Mouse (Mus musculus) heart, postnatal 10 days (tissue): ENCODE measurements around the gene Crybb3. TPM values are rescaled to one million over a fixed set of nuclear protein-coding genes. Genes with fewer than 3 reads are reported as not detected.

Experiments
- DNase-seq, 2 experiments: peaks; one replicate each; pipeline ENCODE4 v3.0.0; 2021
- intact Hi-C: fragments of 180-260 bp; cut with DNase I; formaldehyde crosslinking; loops from one replicate; pipeline ENCODE4 v1.15.1; 2025
- total RNA-seq, 2 experiments: library from RNA; stranded (reverse); gene quantifications; 2 replicates each; pipeline ENCODE4 v1.2.3; 2021

Crybb3 gene
- 1 to 10 TPM; 2.0 to 2.1 TPM for total RNA-seq

- DNase-seq: peak; percentile 48 to 68
- intact Hi-C loops: no loop called here
These were observed at the start of gene Crybb3 for GRCm38 (mm10) chr5:113081439-113081838. Gene Crybb3, minus strand, starts transcription at chr5:113081584.

GRCm38 (mm10) chr5:113128426-113128825 lies 47.0 kb upstream of the Crybb3 start:
- intact Hi-C loops: no loop called here
- no peak for DNase-seq

- intact Hi-C loops: no loop called here
- DNase-seq: no peak
These were observed 45.1 kb upstream of the Crybb3 start for GRCm38 (mm10) chr5:113126476-113126875.

- intact Hi-C loops: no loop called here
- no peak for DNase-seq
These were observed 42.3 kb upstream of the Crybb3 start for GRCm38 (mm10) chr5:113123693-113124092.

GRCm38 (mm10) chr5:113122326-113123054 lies 41.1 kb upstream of the Crybb3 start:
- intact Hi-C loops: no loop called here

GRCm38 (mm10) chr5:113121591-113121875 lies 40.1 kb upstream of the Crybb3 start:
- intact Hi-C loops: no loop called here
- no peak for DNase-seq

More at GRCm38 (mm10) chr5:113122326-113123054, 41.1 kb upstream of the Crybb3 start:
- DNase-seq: peak in 1 of 2 experiments; percentile 37

GRCm38 (mm10) chr5:113120741-113121590 lies 39.6 kb upstream of the Crybb3 start:
- intact Hi-C loops: no loop called here
- DNase-seq: no peak

GRCm38 (mm10) chr5:113119861-113120465 lies 38.6 kb upstream of the Crybb3 start:
- intact Hi-C loops: no loop called here
- DNase-seq: no peak

- DNase-seq: no peak
- intact Hi-C loops: no loop called here
These were observed 37.9 kb upstream of the Crybb3 start for GRCm38 (mm10) chr5:113119291-113119690.

- intact Hi-C loops: no loop called here
- no peak for DNase-seq
These were observed 37.3 kb upstream of the Crybb3 start for GRCm38 (mm10) chr5:113118695-113119094.

GRCm38 (mm10) chr5:113117361-113117760 lies 36.0 kb upstream of the Crybb3 start:
- intact Hi-C loops: no loop called here
- DNase-seq: no peak

GRCm38 (mm10) chr5:113115896-113116295 lies 34.5 kb upstream of the Crybb3 start:
- DNase-seq: no peak
- intact Hi-C loops: no loop called here

GRCm38 (mm10) chr5:113114264-113115225 lies 33.2 kb upstream of the Crybb3 start:
- intact Hi-C loops: no loop called here
- DNase-seq: peak; percentile 52 to 72

- no peak for DNase-seq
- intact Hi-C loops: no loop called here
These were observed 31.7 kb upstream of the Crybb3 start for GRCm38 (mm10) chr5:113113120-113113519.

GRCm38 (mm10) chr5:113111336-113111735 lies 30.0 kb upstream of the Crybb3 start:
- intact Hi-C loops: loop anchor here (2.0 kb wide), 1 partner anchor 27 kb away; no protein-coding TSS in a partner anchor
- no peak for DNase-seq

- intact Hi-C loops: loop anchor here (2.0 kb wide), 1 partner anchor 28 kb away; no protein-coding TSS in a partner anchor
- no peak for DNase-seq
These were observed 29.5 kb upstream of the Crybb3 start for GRCm38 (mm10) chr5:113110929-113111328.

- peak; percentile 44 to 63 for DNase-seq
- intact Hi-C loops: loop anchor here (2.0 kb wide), 1 partner anchor 29 kb away; no protein-coding TSS in a partner anchor
These were observed 28.3 kb upstream of the Crybb3 start for GRCm38 (mm10) chr5:113109651-113110050.

GRCm38 (mm10) chr5:113108165-113108764 lies 26.9 kb upstream of the Crybb3 start:
- intact Hi-C loops: no loop called here
- DNase-seq: peak; percentile 38 to 40

GRCm38 (mm10) chr5:113107709-113108108 lies 26.3 kb upstream of the Crybb3 start:
- peak; percentile 55 to 61 for DNase-seq
- intact Hi-C loops: no loop called here

- intact Hi-C loops: no loop called here
These were observed 25.2 kb upstream of the Crybb3 start for GRCm38 (mm10) chr5:113106594-113106993.

More at GRCm38 (mm10) chr5:113106594-113106993, 25.2 kb upstream of the Crybb3 start:
- DNase-seq: no peak
